Mouse (Mus musculus): ENCODE data around the gene Kctd21.

Kctd21 gene

GRCm38 (mm10) chr7:97312856-97313255, 19.3 kb upstream of the Kctd21 start:
- CTCF ChIA-PET, result interaction anchor here in 1 of 4 experiments (0.7 kb wide), 1 partner anchor 15 kb away, joined by 3 read pairs; no protein-coding TSS in a partner anchor
- POLR2A ChIA-PET, result interaction anchor here in 1 of 4 experiments (1.6 kb wide), 1 partner anchor 58 kb away, joined by 4 read pairs; the partner anchor contains the start of gene Alg8

DNA sequence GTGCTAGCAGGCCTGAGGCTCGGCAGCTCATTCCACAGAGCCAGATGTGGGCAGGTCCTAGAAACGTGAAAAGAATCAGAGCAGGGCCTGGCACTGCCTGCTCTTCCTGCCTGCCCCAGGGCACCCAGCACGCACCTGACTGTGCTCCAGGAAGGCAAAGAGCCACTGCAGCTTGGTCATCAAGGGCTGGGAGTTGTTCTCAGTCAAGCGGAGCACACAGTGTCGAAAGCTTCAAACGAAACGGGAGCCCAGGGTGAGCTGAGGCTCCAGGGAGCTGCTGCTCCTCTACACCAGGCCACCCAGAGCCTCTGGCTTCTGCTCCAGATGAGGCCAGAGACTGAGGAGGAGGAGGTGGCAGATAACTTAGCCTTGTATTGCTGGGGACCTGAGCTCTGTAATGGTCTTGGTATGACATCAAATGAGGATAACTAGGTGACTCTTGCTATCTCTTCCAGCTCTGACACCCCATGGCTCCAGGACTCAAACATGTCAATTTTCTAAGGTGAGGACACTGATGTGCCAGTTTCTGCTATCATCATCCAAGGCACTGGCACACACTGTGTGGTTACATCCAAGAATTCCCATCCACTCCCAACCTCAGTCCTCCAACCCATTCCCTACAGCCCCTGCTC, 18.6 kb upstream of the Kctd21 start:
- CTCF ChIA-PET, result interaction anchor here in 1 of 4 experiments (0.7 kb wide), 1 partner anchor 16 kb away, joined by 3 read pairs; no protein-coding TSS in a partner anchor
- POLR2A ChIA-PET, result interaction anchor here in 2 of 4 experiments (0.5 to 1.6 kb wide), 3 partner anchors 10 to 307 kb away, joined by 3 to 4 read pairs (median 4); partner anchors contain the start of gene Alg8 (in 1 of the 2)

DNA sequence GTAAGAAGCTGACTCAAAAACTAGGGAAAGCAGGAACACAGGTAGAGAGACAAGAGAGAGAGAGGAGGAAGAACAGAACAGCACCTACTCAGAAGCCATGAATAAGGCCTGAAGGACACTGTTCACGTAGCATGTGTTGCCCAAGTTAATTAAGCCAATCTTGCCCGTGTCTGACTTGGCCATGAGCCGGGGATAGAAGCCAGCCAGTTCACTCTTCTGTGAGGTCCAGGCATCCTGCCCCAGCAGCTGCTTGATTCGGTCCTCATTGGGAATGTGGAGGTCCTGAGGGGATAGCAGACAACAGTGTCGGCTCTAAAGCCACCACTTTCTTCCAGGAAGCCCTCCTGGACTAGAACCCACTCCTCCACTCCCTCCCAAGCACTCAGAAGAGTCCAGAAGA, 17.5 kb upstream of the Kctd21 start:
- ChIA-PET POLR2A (interaction anchor here in 1 of 4 experiments (0.5 to 1.6 kb wide), 3 partner anchors 9 to 1476 kb away, joined by 4 to 5 read pairs (median 4); partner anchors contain the start of gene Alg8), CTCF (no interaction called here)

DNA sequence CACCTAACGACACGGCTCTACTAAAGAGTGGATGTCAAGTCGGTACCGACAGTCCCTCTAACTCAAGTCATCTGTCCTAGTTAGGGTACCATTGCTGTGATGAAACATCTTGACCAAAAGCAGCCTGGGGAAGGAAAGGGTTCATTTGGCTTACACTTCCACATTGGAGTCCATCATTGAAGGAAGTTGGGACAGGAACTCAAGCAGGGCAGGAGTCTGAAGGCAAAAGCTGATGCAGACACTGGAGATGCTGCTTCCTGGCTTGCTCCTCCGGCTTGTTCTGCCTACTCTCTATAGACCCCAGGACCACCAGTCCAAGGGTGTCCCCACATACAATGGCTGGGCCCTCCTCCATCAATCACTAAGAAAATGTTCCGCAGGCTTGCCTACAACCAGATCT, 16.5 kb upstream of the Kctd21 start:
- CTCF ChIA-PET, result no interaction called here
- POLR2A ChIA-PET, result interaction anchor here in 1 of 4 experiments (0.6 kb wide), 1 partner anchor 37 kb away, joined by 3 read pairs; no protein-coding TSS in a partner anchor

DNA sequence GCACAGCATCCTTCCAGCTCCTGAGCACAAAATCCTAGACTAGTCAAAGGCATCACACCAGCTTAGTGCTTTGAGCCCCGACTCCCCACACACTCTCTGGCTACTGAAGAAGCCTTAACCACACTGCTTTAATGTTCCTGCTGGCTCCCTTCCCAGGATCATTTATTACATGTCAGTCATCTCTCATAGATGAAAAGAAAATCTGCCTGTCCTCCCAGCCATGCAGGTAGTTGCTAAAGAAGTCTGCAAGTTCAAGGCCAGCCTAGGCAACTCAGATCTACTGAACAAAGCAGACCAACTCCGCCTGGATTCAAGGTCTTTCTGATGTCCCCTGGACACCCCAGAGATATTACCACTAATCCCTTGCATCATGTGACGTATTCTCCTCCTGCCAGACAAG, 14.4 kb upstream of the Kctd21 start:
- ChIA-PET POLR2A (interaction anchor here in 2 of 4 experiments (0.5 to 1.4 kb wide), 3 partner anchors 8 to 237 kb away, joined by 3 to 9 read pairs (median 4); partner anchors contain the start of genes Kctd21 (in 1 of the 2) and Usp35 (in 1 of the 2)), CTCF (no interaction called here)

GRCm38 (mm10) chr7:97324342-97324741, 7.8 kb upstream of the Kctd21 start:
- CTCF ChIA-PET, result interaction anchor here in 1 of 4 experiments (0.6 kb wide), 1 partner anchor 17 kb away, joined by 5 read pairs; no protein-coding TSS in a partner anchor
- POLR2A ChIA-PET, result interaction anchor here in 2 of 4 experiments (1.0 to 3.0 kb wide), 4 partner anchors 10 to 47 kb away, joined by 3 to 13 read pairs (median 6); partner anchors contain the start of gene Alg8 (in 1 of the 2)

DNA sequence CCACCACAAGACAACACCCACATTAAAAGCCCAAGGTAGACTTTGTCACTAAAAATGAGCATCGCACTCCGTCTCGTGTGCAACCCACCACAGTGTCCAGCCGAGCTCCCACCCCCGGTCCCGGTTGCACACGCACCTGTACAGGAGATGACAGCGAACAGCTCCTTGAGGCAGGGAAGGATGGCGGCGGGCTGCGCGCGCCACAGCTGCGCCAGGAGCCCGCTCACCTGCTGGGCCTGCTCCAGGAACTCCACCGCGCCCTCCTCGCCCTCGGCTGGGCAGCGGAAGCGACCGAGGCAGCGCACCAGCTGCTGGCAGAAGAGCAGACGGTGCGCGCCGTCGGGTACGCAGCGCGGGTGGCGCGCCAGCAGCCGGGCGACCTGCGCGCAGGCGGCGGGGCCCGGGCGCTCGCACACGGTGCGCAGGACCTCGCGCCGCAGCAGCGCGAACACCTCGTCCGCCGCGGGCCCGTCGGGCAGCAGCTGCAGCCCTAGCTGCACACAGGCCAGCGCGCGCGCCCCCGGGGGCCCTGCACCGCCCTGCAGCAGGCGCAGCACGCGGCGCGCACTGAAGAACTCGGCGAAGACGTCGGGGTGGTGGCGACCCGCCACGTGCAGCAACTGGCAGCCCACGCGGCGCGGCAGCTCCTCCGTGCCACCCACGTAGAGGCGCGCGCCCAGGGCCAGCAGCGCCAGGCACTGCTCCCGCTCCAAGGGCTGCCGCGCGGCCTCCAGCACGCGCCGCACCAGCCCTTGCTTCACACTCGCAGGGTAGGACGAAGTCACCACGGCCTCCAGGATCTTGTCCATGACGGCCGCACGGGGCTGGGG, 6.8 kb upstream of the Kctd21 start:
- ChIA-PET CTCF (interaction anchor here in 1 of 4 experiments (1.4 kb wide), 1 partner anchor 28 kb away, joined by 5 read pairs; no protein-coding TSS in a partner anchor), POLR2A (interaction anchor here in 3 of 4 experiments (0.5 to 3.0 kb wide), 10 partner anchors 11 to 374 kb away, joined by 3 to 13 read pairs (median 4); partner anchors contain the start of genes Alg8 (in 2 of the 3) and Nars2 (in 1 of the 3))

GRCm38 (mm10) chr7:97327376-97327775, 4.8 kb upstream of the Kctd21 start:
- ChIA-PET CTCF (no interaction called here), POLR2A (interaction anchor here in 1 of 4 experiments (0.7 to 0.8 kb wide), 2 partner anchors 43 to 45 kb away, joined by 4 to 5 read pairs; no protein-coding TSS in a partner anchor)

GRCm38 (mm10) chr7:97328891-97329588, 3.1 kb upstream of the Kctd21 start:
- ChIA-PET CTCF (interaction anchor here in 1 of 4 experiments (1.3 kb wide), 1 partner anchor 31 kb away, joined by 3 read pairs; no protein-coding TSS in a partner anchor), POLR2A (interaction anchor here in 2 of 4 experiments (0.7 to 2.9 kb wide), 4 partner anchors 12 to 43 kb away, joined by 3 to 9 read pairs (median 4); partner anchors contain the start of gene Alg8 (in 1 of the 2))

DNA sequence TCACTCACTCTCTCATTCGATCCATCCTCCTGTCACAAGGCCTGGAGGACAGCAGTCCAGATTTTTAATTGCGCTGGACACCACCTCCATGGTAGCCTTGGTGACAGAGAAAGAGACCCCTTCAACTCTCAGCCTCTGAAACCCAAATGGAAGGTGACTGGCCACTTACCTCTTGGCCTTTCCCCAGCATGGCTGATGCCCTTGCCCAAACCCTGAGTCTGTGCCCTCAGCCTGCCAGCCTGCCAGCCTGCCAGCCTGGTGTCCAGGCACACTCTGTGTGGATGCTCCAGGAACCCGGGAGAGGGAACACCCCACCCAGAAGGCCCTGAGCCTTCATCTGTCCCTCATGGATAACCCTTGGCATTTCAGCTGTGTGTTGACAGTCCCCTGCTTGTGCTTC, 2.5 kb upstream of the Kctd21 start:
- CTCF ChIA-PET, result interaction anchor here in 1 of 4 experiments (1.3 kb wide), 1 partner anchor 32 kb away, joined by 3 read pairs; no protein-coding TSS in a partner anchor
- POLR2A ChIA-PET, result interaction anchor here in 2 of 4 experiments (0.7 to 2.9 kb wide), 4 partner anchors 11 to 42 kb away, joined by 3 to 9 read pairs (median 4); partner anchors contain the start of gene Alg8 (in 1 of the 2)

- ChIA-PET POLR2A (interaction anchor here in 1 of 4 experiments (0.5 to 2.9 kb wide), 4 partner anchors 10 to 1889 kb away, joined by 4 to 9 read pairs (median 6); partner anchors contain the start of gene Alg8), CTCF (interaction anchor here in 1 of 4 experiments (0.8 to 1.3 kb wide), 2 partner anchors 10 to 34 kb away, joined by 3 to 4 read pairs; no protein-coding TSS in a partner anchor)
Measured at GRCm38 (mm10) chr7:97330931-97331645, 1.0 kb upstream of the Kctd21 start.

DNA sequence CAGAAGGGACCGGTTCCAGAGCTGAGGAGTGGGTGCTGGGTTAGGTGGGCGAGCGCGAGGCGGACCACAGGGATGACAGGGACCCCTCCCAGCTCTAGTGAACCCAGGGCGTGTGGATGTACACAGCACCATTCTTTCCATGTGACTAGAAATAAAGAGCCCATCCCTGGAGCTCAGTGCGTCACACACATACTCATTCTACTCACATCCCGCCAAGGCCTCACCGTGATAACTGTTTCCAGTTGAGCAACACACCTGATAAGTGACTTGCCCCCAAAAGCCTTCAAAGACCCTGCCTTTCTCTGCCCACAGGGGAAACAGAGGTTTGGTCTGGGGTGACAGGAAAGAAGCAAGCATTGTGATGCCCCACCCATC, 527 bp downstream of the Kctd21 start:
- POLR2A ChIA-PET, result interaction anchor here in 3 of 4 experiments (0.6 to 2.5 kb wide), 21 partner anchors 8 to 422 kb away, joined by 3 to 30 read pairs (median 4); partner anchors contain the start of genes Alg8 (in 2 of the 3), Aamdc (in 1 of the 3), Aqp11 (in 1 of the 3) and Ints4 (in 1 of the 3)
- CTCF ChIA-PET, result interaction anchor here in 1 of 4 experiments (1.3 kb wide), 1 partner anchor 35 kb away, joined by 8 read pairs; no protein-coding TSS in a partner anchor

GRCm38 (mm10) chr7:97333113-97333898, 1.2 kb downstream of the Kctd21 start:
- ChIA-PET POLR2A (interaction anchor here in 3 of 4 experiments (0.7 to 2.5 kb wide), 12 partner anchors 8 to 252 kb away, joined by 3 to 30 read pairs (median 5); partner anchors contain the start of genes Alg8 (in 2 of the 3), Aamdc (in 1 of the 3), Gab2 (in 1 of the 3) and Ints4 (in 1 of the 3)), CTCF (interaction anchor here in 1 of 4 experiments (1.3 kb wide), 1 partner anchor 36 kb away, joined by 8 read pairs; no protein-coding TSS in a partner anchor)

DNA sequence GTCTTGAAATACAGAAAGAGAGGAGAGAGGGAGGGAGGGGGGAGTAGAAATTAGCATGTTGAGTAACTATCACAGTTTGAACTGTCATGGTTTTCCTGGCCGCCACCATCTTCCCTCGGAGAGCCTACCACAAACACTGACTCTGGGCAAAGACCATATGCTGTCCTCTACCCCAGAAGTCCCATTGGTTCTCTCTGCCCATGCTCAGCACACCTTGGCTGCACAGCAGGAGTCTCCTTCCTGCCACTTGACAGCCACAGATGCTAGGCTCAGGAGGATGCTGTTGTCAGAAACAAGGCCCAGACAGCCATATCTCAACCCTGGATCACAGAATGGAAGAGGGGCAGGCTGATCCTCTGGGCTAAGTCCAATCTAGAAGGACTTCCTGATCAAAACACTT, 2.3 kb downstream of the Kctd21 start:
- ChIA-PET CTCF (no interaction called here), POLR2A (interaction anchor here in 2 of 4 experiments (0.7 to 1.3 kb wide), 2 partner anchors 37 to 1059 kb away, joined by 3 to 4 read pairs; partner anchors contain the start of gene Alg8 (in 1 of the 2))

DNA sequence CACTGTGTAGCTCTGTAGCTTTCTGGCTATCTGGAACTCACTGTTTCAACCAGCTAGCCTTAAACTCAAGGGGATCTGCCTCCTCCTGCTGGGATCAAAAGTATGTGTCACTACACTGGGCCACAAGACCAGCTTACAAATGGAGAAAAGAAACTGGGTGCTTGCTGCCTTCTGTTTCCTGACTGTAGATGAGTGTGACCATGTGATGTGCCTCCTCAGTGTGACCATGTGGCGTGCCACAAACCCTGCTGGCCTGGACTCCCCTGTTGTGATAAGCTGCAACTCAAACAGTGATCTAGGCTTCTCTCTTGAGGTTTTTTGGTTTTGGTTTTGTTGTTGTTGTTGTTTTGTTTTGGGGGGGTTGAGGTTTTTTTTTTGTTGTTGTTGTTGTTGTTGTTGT, 4.6 kb downstream of the Kctd21 start:
- ChIA-PET POLR2A (interaction anchor here in 3 of 4 experiments (0.6 to 2.5 kb wide), 6 partner anchors 11 to 318 kb away, joined by 3 to 13 read pairs (median 4); partner anchors contain the start of gene Alg8 (in 1 of the 3)), CTCF (interaction anchor here in 2 of 4 experiments (0.7 kb wide), 2 partner anchors 159 to 398 kb away, joined by 3 to 4 read pairs; no protein-coding TSS in a partner anchor)

DNA sequence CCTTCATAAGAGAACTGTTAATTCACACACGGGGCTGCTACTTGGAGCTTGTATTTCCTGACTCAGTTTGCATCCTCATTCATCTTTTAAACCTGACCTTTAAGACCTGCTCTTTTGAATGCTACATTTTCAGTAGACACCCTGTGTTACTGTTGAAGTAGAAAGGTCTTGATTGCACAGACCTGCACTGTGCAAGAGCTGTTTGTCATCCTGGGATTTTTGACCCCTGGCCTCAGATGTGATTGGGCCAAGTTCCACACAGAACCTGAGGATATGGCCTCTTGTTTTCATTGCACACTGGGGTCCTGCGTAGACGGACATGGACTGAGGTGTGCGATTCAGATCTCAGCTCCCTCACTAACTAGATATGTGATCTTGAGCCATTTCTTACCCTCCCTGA, 6.5 kb downstream of the Kctd21 start:
- ChIA-PET POLR2A (interaction anchor here in 1 of 4 experiments (2.5 kb wide), 1 partner anchor 33 kb away, joined by 13 read pairs; the partner anchor contains the start of gene Alg8), CTCF (no interaction called here)
